Mouse (Mus musculus): ENCODE results near the gene Spem1.

DNA sequence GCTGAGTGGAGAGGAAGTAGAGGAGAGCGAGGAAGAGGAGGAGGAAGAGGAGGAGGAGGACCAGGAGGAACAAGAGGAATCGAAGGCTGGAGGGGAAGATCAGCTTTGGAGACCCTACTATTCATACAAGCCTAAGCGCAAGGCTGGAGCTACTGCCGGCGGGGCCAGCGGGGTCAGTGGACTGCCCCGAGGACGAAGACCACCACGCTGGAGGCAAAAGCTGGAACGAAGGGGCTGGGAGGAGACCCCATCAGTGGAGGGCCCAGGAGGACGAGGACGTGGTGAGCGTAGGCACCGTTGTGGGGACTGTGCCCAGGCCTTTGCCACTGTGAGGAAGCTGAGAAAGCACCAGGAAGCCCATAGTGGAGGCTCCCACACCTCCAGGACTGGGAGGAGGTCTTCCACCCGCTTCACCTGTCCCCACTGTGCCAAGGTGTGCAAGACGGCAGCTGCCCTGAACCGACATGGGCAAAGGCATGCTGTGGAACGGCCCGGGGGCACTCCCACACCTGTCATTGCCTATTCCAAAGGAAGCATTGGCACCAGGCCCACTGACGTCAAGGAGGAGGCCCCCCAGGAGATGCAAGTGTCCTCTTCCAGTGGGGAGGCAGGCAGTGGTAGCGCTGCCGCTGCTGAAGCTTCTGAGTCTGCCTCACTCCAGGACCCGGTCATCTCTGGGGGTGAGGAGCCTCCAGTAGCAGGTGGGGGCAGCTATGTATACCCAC is 43.6 kb downstream of the Spem1 start:
- TF ChIP-seq POLR2A (IDR thresholded peaks at IDR 0.05; ENCODE audit: low read depth, low read length) = no peak
- TF ChIP-seq CTCF (IDR thresholded peaks at IDR 0.05; ENCODE audit: extremely low read depth, insufficient read length, insufficient replicate concordance, low read depth, low read length) = no peak
